Mouse (Mus musculus) heart, postnatal 10 days (tissue): ENCODE data around the gene Ssxb8. TPM values are rescaled to one million over a fixed set of nuclear protein-coding genes. Genes with fewer than 3 reads are reported as not detected.
"Not testable (repeated sequence)": the region's sequence is repeated elsewhere in the genome, so short reads cannot be mapped to it uniquely, and the experiment has no call there.

Experiments used
- DNase-seq, 2 experiments: peaks; one replicate each; pipeline ENCODE4 v3.0.0; 2021
- intact Hi-C: fragments of 180-260 bp; cut with DNase I; formaldehyde crosslinking; loops from one replicate; pipeline ENCODE4 v1.15.1; 2025
- total RNA-seq, 2 experiments: library from RNA; stranded (reverse); gene quantifications; 2 replicates each; pipeline ENCODE4 v1.2.3; 2021

The Ssxb8 gene
- total RNA-seq: not detected

DNA sequence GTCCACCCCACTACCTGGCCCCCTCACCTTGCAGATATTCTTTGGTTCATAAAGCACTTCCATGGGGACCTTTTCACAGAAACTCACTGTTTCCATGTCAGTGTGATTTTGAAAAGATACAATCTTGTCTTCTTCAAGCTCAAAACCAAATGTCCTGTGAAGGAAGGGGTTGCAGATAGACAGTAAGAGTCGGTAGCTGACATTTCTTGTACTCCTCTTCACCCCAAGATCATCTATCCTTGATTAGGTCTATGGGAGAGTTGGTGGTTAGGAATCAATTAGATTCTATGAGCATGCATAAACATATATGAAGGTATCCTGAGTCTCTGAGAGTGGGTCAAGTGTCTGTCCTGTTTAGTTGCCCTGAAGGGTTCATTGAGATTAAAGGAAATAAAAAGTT, at the start of gene Ssxb8:
Gene Ssxb8 (minus strand): TSS at position 101 of the 400 bp plus-strand sequence.
- DNase-seq, intact Hi-C loops: not testable (repeated sequence)

DNA sequence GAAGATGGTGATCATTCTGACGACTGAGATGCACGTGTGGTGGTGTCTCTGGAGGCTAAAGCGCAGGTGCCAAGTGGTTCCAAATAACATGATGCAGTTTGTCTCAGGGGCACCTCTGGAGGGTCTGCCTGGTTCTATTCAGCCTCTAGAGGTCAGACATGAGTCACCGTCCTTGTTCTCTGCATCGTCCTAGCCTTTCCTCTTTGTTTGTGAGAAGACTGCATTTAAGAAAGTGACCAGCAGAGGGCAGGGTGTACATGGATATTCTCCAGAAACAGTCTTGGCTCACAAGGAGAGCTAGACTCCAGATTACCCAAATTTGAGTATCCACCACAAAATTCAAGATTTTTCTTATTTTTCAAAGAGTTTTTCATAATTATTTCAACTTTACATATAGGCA, 42.3 kb upstream of the Ssxb8 start:
- intact Hi-C loops: loop anchor here (2.0 kb wide), 1 partner anchor 120 kb away; no protein-coding TSS in a partner anchor

DNA sequence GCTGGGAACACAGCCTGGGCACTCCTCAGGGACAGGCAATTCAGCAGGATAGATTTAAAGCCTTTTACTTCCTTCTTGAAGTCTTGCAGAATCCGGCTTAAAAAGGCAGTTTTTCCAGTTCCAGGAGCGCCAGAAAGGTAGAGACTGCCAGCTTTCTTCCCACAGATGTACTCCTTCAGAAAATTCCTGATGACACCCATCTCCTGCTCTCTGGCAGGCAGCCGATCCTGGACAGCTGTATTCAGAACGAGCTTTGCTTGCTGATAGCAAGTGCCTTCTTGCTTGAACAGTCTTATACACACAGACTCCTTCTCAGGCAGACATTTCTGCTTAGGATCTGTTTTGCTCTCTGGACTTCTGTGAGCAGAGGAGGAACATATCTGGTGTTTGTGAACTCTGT, 27.6 kb downstream of the Ssxb8 start:
- intact Hi-C loops: no loop called here
- no peak for DNase-seq

More for the DNA sequence above, 42.3 kb upstream of the Ssxb8 start:
- DNase-seq: peak; percentile 9 to 31

Other genes with a start within 250 kb of the Ssxb8 start
- not detected for gene Ssxb2, start 229.1 kb downstream of the Ssxb8 start, total RNA-seq
- not detected for gene Gm14459, start 165.9 kb downstream of the Ssxb8 start, total RNA-seq
- not detected for gene Ssxb6, start 142.6 kb downstream of the Ssxb8 start, total RNA-seq
- gene Ssxb3, start 99.0 kb downstream of the Ssxb8 start, total RNA-seq: not detected
- gene Ssx9, start 57.6 kb upstream of the Ssxb8 start, total RNA-seq: not detected
- not detected for gene Ssxb5, start 112.8 kb upstream of the Ssxb8 start, total RNA-seq
- gene Gm6592, start 153.2 kb upstream of the Ssxb8 start, total RNA-seq: not detected
- not detected for gene Gm5751, start 183.4 kb upstream of the Ssxb8 start, total RNA-seq
- 1 to 10 TPM; 1.2 to 1.6 TPM for gene B630019K06Rik, start 201.5 kb upstream of the Ssxb8 start, total RNA-seq